Mouse (Mus musculus) thymus, adult 2 months (tissue): ENCODE measurements around the gene Rab3a. TPM values are rescaled to one million over a fixed set of nuclear protein-coding genes. Genes with fewer than 3 reads are reported as not detected.

ENCODE experiments used
- DNase-seq: peaks from one replicate; pipeline ENCODE4 v3.0.0; 2021
- H3K27ac ChIP-seq: fragments of 200-500 bp; 2 replicates; pipeline ENCODE4 v1.5.1; 2012; ENCODE audit warnings: low read length, control low read depth; ENCODE audit not compliant: control insufficient read depth, insufficient read depth
- H3K27me3 ChIP-seq: fragments of 200-500 bp; 2 replicates; pipeline ENCODE4 v1.6.1; 2012; ENCODE audit warnings: mild to moderate bottlenecking, low read length, moderate library complexity, mixed read lengths; ENCODE audit not compliant: control insufficient read depth, insufficient read depth
- H3K36me3 ChIP-seq: fragments of 200-500 bp; 2 replicates; pipeline ENCODE4 v1.6.1; 2012; ENCODE audit warnings: mild to moderate bottlenecking, low read length, moderate library complexity; ENCODE audit not compliant: control insufficient read depth, insufficient read depth
- H3K4me1 ChIP-seq: fragments of 200-500 bp; replicated peaks from 2 replicates; pipeline ENCODE4 v1.6.1; 2012; ENCODE audit warnings: low read length; ENCODE audit not compliant: control insufficient read depth, insufficient read depth
- H3K4me3 ChIP-seq: fragments of 200-500 bp; 2 replicates; pipeline ENCODE4 v1.5.1; 2012; ENCODE audit warnings: mild to moderate bottlenecking, low read length, control low read depth, moderate library complexity; ENCODE audit not compliant: control insufficient read depth, insufficient read depth
- CTCF ChIP-seq: fragments of 200-500 bp; IDR thresholded peaks from 2 replicates; pipeline ENCODE4 v1.5.1; 2012; ENCODE audit warnings: mild to moderate bottlenecking, control low read depth, low read length, moderate library complexity, borderline replicate concordance; ENCODE audit not compliant: control insufficient read depth, poor library complexity, insufficient read depth; ENCODE audit errors: extremely low read depth
- POLR2A ChIP-seq: fragments of 200-500 bp; IDR thresholded peaks from 2 replicates; pipeline ENCODE4 v1.6.1; 2012; ENCODE audit warnings: mild to moderate bottlenecking, low read length, control low read depth, moderate library complexity; ENCODE audit not compliant: control insufficient read depth, poor library complexity, insufficient read depth; ENCODE audit errors: extremely low read depth
- WGBS: fragments of 180-500 bp; shearing (Covaris S2); methylation state at CpG from one replicate; pipeline ENCODE4 v1.1.7; 2018; 5-methylcytosine and 5-hydroxymethylcytosine counted together
- polyA plus RNA-seq: library from polyadenylated mRNA; depleted of rRNA; stranded (reverse); fragments of >200 nt; gene quantifications from 2 replicates; pipeline ENCODE4 v1.2.3, GENCODE M21; 2012; rRNA removed

Gene Rab3a
- polyA plus RNA-seq: 17.8 and 20.8 TPM in 2 replicates

- Histone ChIP-seq H3K27ac (no peak within 1 kb of the TSS), H3K4me3 (peak within 1 kb of the TSS; percentile 63), H3K4me1 (peaks cover 29% of the 10 kb centered on the region), H3K27me3 (no peaks in the 10 kb centered on the region), H3K36me3 (no peaks in the 10 kb centered on the region)
- DNase-seq: peak; percentile 93
- WGBS: 8% methylated on average over 37 of the region's 37 CpGs
- peak; percentile 61; the same call in 1 of the 2 replicates for TF ChIP-seq CTCF
- peak; percentile 69; the same call in 1 of the 2 replicates for TF ChIP-seq POLR2A
Measured at GRCm38 (mm10) chr8:70754043-70754870, at the start of gene Rab3a. TSS of gene Rab3a (plus strand) at chr8:70754679.

GRCm38 (mm10) chr8:70708281-70708680 lies 46.2 kb upstream of the Rab3a start:
- H3K4me1 ChIP-seq: no peaks in the 10 kb centered on the region
- TF ChIP-seq POLR2A: no peak
- TF ChIP-seq CTCF: no peak
- H3K27me3 ChIP-seq: no peaks in the 10 kb centered on the region
- no peak for DNase-seq
- H3K36me3 ChIP-seq: no peaks in the 10 kb centered on the region
- WGBS: 89% methylated on average over 14 of the region's 14 CpGs
- no peak overlapping the region for H3K27ac ChIP-seq
- no peak overlapping the region for H3K4me3 ChIP-seq

- TF ChIP-seq CTCF (no peak), POLR2A (no peak)
- Histone ChIP-seq H3K36me3 (no peaks in the 10 kb centered on the region), H3K27me3 (no peaks in the 10 kb centered on the region), H3K4me1 (no peaks in the 10 kb centered on the region), H3K4me3 (no peak overlapping the region), H3K27ac (no peak overlapping the region)
- DNase-seq: no peak
- 96% methylated on average over 9 of the region's 9 CpGs for WGBS
Measured at GRCm38 (mm10) chr8:70709794-70710193, 44.7 kb upstream of the Rab3a start.

- no peaks in the 10 kb centered on the region for H3K27me3 ChIP-seq
- H3K36me3 ChIP-seq: no peaks in the 10 kb centered on the region
- TF ChIP-seq CTCF: no peak
- no peak for TF ChIP-seq POLR2A
- no peak for DNase-seq
- H3K4me1 ChIP-seq: no peaks in the 10 kb centered on the region
- H3K27ac ChIP-seq: no peak overlapping the region
- 81% methylated on average over 1 of the region's 1 CpGs for WGBS
- no peak overlapping the region for H3K4me3 ChIP-seq
Measured at GRCm38 (mm10) chr8:70710296-70710695, 44.2 kb upstream of the Rab3a start.

GRCm38 (mm10) chr8:70711041-70711440 lies 43.4 kb upstream of the Rab3a start:
- H3K27me3 ChIP-seq: no peaks in the 10 kb centered on the region
- DNase-seq: no peak
- no peak for TF ChIP-seq CTCF
- TF ChIP-seq POLR2A: no peak
- 90% methylated on average over 11 of the region's 11 CpGs for WGBS
- no peaks in the 10 kb centered on the region for H3K4me1 ChIP-seq
- no peak overlapping the region for H3K27ac ChIP-seq
- no peak overlapping the region for H3K4me3 ChIP-seq
- no peaks in the 10 kb centered on the region for H3K36me3 ChIP-seq

- no peak overlapping the region for H3K4me3 ChIP-seq
- DNase-seq: no peak
- no peaks in the 10 kb centered on the region for H3K4me1 ChIP-seq
- WGBS: 87% methylated on average over 7 of the region's 7 CpGs
- no peaks in the 10 kb centered on the region for H3K36me3 ChIP-seq
- H3K27ac ChIP-seq: no peak overlapping the region
- no peak for TF ChIP-seq POLR2A
- TF ChIP-seq CTCF: no peak
- H3K27me3 ChIP-seq: no peaks in the 10 kb centered on the region
Measured at GRCm38 (mm10) chr8:70713991-70714390, 40.5 kb upstream of the Rab3a start.

- H3K27ac ChIP-seq: no peak overlapping the region
- no peak for DNase-seq
- TF ChIP-seq POLR2A: no peak
- no peak for TF ChIP-seq CTCF
- no peaks in the 10 kb centered on the region for H3K27me3 ChIP-seq
- WGBS: 94% methylated on average over 2 of the region's 2 CpGs
- no peaks in the 10 kb centered on the region for H3K4me1 ChIP-seq
- no peaks in the 10 kb centered on the region for H3K36me3 ChIP-seq
- no peak overlapping the region for H3K4me3 ChIP-seq
Measured at GRCm38 (mm10) chr8:70715086-70715485, 39.4 kb upstream of the Rab3a start.
